Mouse (Mus musculus): ENCODE data around the gene Ovca2.
A peak's percentile ranks its signal among the peaks of the same experiment; 100 is the strongest.

The Ovca2 gene

GRCm38 (mm10) chr11:75134485-75135068, 44.1 kb downstream of the Ovca2 start:
- no peak for ATAC-seq (ENCODE audit: insufficient number of reproducible peaks, low FRiP score, low TSS enrichment)

- no peak for ATAC-seq (ENCODE audit: insufficient number of reproducible peaks, low FRiP score, low TSS enrichment)
Measured at GRCm38 (mm10) chr11:75133951-75134350, 44.7 kb downstream of the Ovca2 start.

- ATAC-seq (ENCODE audit: insufficient number of reproducible peaks, low FRiP score, low TSS enrichment) = no peak; the same call in 1 of the 2 replicates
Measured at GRCm38 (mm10) chr11:75133391-75133790, 45.2 kb downstream of the Ovca2 start.

GRCm38 (mm10) chr11:75132278-75132677, 46.4 kb downstream of the Ovca2 start:
- peak; percentile 82; the same call in 1 of the 2 replicates for ATAC-seq (ENCODE audit: insufficient number of reproducible peaks, low FRiP score, low TSS enrichment)

GRCm38 (mm10) chr11:75131300-75131699, 47.3 kb downstream of the Ovca2 start:
- ATAC-seq (ENCODE audit: insufficient number of reproducible peaks, low FRiP score, low TSS enrichment) = no peak

GRCm38 (mm10) chr11:75129481-75129880, 49.2 kb downstream of the Ovca2 start:
- ATAC-seq (ENCODE audit: insufficient number of reproducible peaks, low FRiP score, low TSS enrichment) = no peak

- ATAC-seq (ENCODE audit: insufficient number of reproducible peaks, low FRiP score, low TSS enrichment) = no peak
Measured at GRCm38 (mm10) chr11:75126384-75126783, 52.3 kb downstream of the Ovca2 start.

Data from cerebellum, adult (tissue).